Mouse (Mus musculus) ES-Bruce4 (cell line): ENCODE results near the gene Setd2.

ENCODE experiments used
- CTCF ChIP-seq: IDR thresholded peaks from one replicate; pipeline ENCODE4 v1.8.1; 2011; ENCODE audit warnings: low read depth, low read length
- EP300 ChIP-seq: IDR thresholded peaks from 2 replicates; pipeline ENCODE4 v1.6.1; 2011; ENCODE audit warnings: low read depth, low read length; ENCODE audit not compliant: insufficient read depth
- POLR2A ChIP-seq: IDR thresholded peaks from one replicate; pipeline ENCODE4 v1.8.1; 2011; ENCODE audit warnings: low read length; ENCODE audit not compliant: insufficient read depth

GRCm38 (mm10) chr9:110652963-110653654 lies 120.7 kb downstream of the Setd2 start:
- TF ChIP-seq CTCF, result no peak
- TF ChIP-seq POLR2A, result no peak
- TF ChIP-seq EP300, result no peak
